Mouse (Mus musculus): ENCODE measurements around the gene Csf3r.

Csf3r gene

DNA sequence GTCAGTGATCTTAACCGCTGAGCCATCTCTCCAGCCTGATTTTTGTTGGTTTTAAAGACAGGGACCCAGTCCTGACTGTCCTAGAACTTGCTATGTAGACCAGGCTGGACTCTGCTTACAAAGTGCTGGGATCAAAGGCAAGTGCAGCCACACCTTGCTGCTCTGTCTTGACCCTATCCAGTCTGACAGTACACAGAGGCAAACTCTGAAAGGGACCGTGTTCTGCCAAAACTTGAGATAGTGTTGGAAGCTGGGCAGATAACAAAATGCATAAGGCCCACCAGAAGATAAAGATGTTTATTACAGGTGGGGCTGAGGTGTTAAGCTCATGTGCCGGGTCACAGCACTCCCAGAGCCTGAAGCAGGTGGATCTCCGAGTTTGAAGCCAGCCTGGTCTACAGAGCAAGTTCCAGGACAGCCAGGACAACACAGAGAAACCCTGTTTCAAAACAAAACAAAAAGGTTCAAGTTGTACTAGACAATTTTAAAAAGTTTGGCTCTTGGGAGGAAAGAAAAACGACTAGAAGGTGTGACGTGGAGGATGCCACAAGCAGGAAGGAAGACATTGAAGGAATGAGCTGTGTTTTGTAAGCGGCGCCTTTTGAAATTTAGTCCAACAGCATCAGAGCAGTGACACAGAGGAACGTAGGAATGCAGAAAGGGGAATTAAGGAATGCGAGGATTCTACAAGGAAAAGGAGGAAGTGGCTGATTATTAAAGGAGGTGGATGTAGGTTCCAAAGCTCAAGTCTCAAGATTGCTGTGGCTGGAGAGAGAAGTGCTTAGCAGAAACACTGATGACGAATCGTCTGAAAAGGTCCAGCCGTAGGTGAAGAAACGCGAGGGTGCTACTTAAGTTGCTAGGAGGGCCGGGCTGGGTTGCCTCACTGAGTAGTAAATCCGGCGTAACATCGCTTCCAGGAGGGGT is 33.1 kb downstream of the Csf3r start:
- DNase-seq (ENCODE audit: low spot score in 2 of 2), result no peak

DNA sequence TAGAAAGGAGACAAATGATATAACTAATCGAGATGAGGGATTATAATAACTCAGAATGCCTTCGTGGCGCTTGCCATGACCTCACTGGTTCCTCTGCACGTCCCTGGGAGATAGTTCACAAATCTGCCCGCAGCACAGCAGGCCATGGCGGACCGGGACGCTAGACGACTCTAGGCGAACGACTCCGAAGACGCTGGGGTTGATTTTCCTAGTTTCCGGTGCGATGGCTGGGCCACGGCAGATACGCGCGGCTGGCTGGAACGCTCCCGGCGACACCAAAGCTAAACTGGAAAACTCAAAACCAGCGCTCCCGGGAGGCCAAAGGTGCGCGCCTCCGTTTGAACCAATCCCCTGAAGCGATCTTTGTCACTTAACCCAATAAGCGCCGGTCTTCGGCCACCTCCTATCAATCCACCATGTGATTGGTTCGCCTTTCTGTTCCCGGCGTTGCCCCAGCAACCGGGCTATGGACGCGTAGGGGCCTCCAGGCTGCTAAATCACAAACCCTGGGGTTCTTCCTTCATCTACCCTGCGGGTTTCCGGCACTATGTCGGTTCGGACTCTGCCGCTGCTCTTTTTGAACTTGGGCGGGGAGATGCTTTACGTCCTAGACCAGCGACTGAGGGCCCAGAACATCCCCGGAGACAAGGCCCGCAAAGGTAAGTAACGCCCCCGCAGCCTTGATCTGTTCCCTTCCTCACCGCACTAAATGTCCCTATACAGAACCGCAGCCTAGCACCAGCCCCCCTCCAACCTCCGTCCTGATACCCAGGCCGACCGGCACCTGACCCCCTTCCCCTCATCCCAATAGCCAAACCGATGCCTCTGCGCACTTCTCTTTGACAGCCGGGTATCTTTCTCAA is 34.0 kb downstream of the Csf3r start, which contains the start of gene Oscp1:
Gene Oscp1 (plus strand): TSS at position 432 of the 863 bp plus-strand sequence.
- DNase-seq (ENCODE audit: low spot score in 2 of 2), result peak; percentile 86 to 87

DNA sequence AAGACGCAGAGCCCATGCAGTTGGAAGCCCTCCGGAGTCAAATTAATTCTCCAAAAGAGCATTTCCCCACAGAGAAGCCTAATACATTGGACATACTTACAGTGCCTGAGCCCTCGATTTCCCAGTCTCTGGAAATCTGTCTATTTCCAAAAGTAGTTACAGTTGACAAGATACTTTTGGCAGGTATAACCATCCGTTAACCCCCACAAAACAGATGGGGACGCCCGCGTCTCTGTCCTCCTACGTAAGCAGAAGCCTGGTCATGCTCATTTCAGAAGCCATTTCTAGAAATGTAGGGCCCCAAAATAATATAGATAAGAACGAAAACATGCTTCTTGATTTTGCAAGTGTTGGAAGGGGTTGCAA is 34.6 kb downstream of the Csf3r start:
- DNase-seq (ENCODE audit: low spot score in 2 of 2), result no peak

DNA sequence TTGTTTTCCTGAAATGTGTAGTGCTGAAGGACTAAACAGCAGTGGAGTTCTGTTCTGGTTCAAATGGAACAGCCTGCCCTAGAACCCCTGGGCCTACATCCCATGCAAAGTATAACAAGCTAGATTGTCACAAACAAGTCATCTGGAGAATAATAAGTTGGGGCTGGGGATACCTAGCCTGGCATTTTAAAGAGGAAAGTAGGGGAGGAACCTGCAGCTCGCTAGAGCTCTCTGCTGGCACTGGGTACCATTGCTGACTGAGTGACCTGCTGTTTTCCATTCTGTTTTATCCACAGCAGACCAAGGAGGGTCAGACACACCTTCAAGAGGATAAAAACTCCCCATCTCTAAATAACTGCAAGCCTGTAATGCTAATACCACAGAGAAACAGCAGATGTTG is 38.5 kb downstream of the Csf3r start:
- no peak for DNase-seq (ENCODE audit: low spot score in 2 of 2)

DNA sequence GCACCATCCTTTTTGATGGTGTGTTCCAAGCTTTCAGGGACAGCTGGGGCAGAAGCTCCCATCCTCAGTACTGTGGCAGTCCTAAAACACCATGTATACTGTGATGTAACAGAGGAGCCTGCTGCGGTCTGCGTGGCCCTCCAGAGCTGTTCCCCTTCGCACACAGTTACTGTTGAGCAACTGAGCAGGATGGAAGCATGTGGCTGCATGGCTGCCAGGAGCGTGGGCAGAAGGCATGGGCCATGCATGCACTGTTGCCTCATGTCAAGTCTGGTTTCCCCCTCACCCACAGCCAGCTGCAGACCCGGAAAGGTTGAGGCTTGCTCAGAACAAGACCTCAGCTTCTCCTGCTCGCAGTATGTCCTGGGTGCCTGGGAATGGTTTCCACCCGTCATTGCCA is 40.9 kb downstream of the Csf3r start:
- DNase-seq (ENCODE audit: low spot score in 2 of 2), result no peak

DNA sequence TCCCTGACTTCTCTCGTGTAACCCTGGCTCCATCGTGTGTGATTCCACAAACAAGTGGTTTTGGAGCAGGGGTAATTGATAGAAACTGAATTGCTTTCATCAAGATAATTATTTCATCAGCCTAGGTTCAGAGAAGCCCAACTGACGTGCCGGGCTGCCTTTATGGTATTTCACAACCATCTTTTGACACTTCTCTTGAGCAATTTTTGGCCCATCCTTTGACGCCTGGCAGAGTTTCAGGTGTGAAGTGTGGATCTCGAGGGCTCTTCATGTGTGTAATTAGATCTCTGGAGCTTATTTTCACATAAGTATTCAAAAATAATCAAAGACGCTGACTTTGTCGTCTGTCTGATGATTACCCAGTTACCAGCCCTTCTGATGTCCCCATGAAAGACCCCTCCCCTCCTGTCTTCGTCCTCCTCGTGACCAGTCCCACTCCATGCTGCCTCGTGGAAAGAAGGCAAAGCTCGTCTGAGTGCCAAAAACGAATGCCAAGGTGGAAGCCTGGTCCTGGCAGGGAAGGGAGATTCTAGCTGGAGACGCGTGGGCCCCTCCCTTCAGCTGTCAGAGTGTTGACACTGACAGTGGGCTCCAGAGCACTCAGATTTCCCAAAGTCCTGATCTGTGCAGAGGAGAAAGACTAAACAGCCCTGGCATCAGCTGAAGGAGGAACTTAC is 43.2 kb downstream of the Csf3r start:
- DNase-seq (ENCODE audit: low spot score in 2 of 2), result no peak

DNA sequence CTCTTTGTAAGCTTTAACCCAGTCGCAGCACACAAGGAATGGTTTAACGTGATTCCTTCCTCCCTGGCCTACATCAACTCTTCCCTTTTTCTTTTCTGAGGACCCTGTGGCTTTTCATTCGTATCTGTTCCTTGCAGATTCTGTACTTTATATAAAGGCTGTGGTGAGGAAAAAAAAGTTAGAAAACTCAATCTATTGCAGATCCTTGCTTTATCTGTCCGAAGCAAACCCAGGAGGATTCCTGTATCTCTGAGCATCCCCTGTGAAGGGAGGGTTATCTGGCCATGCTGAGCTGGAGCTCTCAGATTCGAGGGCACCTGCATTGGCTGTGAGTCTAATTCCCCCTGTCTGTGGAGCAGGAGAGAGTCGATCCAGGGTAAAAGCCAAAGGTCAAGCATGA is 44.5 kb downstream of the Csf3r start:
- DNase-seq (ENCODE audit: low spot score in 2 of 2), result no peak

DNA sequence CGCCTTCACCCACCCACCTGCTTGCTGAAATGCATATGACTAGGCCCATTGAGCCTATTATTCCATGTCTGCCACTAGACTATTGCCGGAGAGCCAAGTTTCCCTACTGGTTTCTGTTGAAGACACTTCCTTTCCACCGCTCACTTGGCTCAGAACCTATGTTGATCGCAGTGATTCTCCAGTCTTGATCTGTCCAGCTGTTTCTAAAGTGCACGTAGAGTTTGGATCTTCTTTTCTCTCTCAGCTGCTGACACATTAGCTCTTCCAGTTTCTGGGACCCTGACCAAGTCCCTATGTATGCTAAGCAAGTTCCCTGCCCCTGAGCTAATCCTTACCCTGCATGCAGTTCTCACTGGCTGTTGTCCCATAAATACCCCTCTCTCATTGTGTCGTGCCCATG is 53.5 kb downstream of the Csf3r start:
- DNase-seq (ENCODE audit: low spot score in 2 of 2), result no peak

DNA sequence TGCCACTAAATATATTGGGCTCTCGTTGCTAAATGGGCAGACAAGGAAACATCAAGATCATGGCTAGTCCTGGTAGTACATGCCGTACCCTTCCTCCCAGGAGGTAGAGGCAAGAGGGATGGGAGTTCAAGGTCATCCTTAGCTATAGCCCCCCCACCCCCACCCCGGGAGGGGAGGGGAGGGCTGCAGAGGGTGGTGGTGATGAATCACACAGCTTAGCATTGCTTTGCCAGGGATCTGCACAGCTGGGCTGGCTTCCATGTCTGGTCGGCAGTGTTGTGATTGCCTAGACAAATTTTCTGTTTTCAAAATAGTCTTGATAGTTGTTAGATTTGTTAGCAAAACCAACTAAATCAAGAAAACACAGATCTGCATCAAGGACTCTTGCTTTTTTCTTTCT is 54.9 kb downstream of the Csf3r start:
- no peak for DNase-seq (ENCODE audit: low spot score in 2 of 2)

DNA sequence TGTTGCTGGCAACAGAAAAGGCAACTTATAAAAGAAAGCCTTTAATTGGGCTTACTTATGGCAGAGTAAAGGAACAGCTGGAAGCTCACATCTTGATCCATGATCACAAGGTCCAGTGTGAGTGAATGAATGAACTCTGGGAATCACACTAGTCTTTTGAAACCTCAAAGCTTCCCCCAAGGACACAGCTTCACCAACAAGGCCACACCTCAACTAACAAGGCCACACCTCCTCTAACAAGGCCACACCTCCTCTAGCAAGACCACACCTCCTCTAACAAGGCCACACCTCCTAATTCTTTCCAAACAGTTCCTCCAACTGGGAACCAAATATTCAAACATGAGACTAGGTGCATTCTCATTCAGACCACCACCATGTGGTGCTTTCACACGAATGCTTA is 57.3 kb downstream of the Csf3r start:
- no peak for DNase-seq (ENCODE audit: low spot score in 2 of 2)

DNA sequence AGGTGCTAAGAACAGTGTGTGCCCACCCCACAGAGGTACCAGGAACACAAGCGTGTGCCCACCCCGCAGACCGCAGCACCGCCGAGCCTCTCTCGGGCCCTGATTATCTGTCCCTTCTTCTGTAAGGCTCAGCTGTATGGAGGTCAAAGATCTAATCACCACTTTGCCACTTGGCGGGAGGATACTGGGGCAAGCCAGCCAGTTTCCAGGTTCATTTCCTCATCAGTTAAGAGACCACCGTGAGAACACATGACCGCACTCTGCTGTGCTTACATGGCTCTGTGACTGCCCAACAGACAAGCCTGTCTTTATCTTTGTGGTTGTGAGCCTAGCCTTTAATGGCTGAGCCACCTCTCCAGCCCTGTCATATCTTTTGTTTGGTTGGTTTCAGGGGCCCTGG is 58.7 kb downstream of the Csf3r start:
- DNase-seq (ENCODE audit: low spot score in 2 of 2), result no peak

DNA sequence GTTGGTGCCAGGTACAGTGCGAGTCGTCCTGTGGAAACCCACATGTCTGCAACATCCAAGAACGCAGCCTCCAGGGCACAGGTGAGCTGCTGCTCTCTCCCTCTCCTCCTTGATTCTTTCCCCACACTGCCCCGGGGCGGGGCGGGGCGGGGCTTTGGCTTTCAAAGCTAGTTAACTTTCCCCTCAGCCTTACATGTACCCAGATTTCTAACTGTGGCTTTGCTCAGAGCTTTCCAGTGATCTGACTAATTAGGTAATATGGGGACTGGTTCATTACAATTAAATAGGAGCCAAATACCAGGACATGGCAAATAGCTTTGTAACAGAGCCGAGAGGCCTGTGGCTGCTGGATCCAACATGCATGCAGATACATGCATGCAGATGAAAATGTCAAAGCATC is 60.0 kb downstream of the Csf3r start:
- no peak for DNase-seq (ENCODE audit: low spot score in 2 of 2)

DNA sequence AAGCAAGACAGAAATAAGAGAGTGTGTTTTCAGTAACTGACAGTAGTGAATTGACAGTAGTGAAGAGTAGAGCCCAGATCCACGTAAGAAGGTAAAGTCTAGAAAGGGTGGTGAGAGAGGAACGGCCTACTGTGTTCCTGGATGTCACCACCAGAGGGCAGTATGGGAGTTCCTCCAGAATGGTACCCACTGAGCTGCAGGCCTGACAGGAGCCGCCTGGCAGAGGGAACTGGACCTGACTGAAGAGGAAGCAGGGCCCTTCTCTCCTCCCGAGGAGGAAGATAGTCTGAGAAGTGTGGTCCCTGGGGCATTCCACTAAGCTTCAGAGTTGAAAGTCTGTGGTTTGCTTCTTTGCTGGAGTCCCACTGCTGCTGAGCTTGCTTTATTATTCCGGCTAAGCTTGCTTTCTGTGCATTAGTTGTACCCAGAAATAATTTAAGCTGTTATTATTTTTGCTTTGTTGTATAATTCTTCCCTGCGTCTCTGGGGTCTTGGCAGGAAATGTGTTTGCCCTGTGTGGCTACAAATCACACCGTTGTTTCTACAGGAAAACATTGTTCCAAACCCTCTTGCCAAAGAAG is 61.7 kb downstream of the Csf3r start:
- DNase-seq (ENCODE audit: low spot score in 2 of 2), result peak; percentile 75 to 85

DNA sequence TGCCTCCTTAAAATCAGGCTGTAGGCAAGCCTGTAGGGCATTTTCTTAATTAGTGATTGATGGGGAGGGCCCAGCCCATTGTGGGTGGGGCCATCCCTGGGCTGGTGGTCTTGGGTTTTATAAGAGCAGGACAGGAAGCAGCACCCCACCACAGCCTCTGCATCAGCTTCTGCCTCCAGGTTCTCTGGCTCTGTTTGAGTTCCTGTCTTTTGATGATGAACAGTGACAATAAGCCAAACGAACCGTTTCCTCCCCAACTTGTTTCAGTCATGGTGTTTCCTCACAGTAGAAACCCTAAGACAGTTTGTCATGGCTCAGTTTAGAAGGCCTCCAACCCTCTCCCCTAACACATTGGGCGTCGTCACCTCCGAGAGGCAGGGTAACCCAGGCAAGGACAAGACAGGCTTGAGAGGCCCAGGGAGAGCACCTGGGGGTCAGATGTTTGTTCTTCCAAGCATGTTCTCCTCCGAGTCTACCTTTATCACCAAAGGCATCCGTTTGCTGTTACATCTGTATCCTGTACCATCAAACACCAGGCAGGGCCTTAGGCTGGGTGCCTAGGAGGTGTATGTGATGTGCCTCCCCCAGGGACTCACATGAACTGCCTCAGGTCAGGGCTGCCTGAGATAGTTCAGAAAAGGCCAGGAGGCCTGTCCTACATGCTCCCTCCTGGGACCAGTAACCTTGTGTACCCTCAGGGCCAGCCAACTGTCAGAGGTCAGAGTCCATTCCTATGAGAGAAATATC is 65.9 kb downstream of the Csf3r start:
- DNase-seq (ENCODE audit: low spot score in 2 of 2), result no peak

DNA sequence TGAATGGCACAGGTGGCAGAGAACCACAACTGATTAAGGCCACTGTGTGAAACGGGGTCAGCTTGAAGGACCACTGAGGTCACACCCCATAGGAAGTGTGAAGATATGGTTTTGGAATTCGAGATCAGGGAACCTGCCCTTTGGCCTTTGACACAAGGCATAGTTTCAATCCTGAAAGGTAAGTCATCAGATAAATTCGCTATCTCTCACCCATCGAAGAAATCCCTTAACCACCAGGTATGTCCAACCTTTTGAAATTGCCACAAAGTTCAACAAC is 66.4 kb downstream of the Csf3r start:
- no peak for DNase-seq (ENCODE audit: low spot score in 2 of 2)

DNA sequence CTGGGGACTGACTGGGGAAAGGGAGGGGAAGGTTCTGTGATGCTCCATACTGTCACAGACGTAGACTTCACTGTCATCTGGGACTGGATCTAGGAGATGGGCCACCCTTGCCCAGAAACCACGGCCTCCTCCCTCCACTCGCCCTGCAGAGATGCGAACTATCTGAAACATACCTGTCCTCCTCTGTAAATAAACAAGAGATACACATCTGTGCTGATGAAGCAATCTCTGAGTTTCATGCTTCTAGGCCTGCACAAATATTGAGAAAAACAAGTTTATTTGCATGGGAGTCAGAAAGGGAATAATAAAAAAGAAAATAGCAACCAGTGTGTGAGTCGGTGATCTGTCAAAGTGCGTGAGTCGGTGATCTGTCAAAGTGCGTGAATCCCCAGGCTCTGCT is 67.5 kb downstream of the Csf3r start:
- DNase-seq (ENCODE audit: low spot score in 2 of 2), result no peak

All from natural killer cell, adult 2 months (primary cell).